ENCODE assay signal across 20 mouse cellular contexts in the genomic region with DNA sequence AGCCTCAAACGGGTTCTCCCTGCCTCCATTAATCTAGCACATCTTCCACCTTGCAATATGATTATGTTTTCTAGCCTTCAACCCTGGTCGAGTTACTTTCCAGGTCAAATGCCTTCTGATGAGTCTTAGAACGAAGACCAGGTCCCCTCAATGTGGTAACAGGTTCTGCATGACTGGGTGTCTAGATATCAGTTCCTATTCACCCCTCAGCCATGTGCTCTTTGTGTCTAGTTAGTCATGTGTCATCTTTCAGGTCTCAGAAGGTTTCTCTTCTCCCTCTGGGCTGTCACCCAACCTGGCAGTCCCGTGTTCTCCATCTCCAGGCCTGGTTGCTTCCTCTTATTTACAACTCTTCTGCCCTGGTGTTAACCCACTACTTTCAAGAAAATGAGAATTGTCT.
DNase-seq lines count a peak whose midpoint lies in the region; ATAC-seq and TF ChIP-seq lines count a peak whose summit lies in the region.
"Had no signal": no experiment of that assay in that cellular context is flagged by ENCODE, and none has a peak within 500 bp of the region (broad histone marks: within the 10 kb centered on the region; RNA-seq: fewer than 3 reads in every experiment).

No protein-coding gene starts in this region.

- H3K27me3 ChIP-seq in hindbrain, embryonic 15.5 days = no peaks in the 10 kb centered on the region
- H3K27me3 ChIP-seq in hindbrain, postnatal 0 days (ENCODE audit: insufficient read depth, low read length) = no peaks in the 10 kb centered on the region
- no peaks in the 10 kb centered on the region for H3K27me3 ChIP-seq in neural tube, embryonic 13.5 days
- H3K27me3 ChIP-seq in neural tube, embryonic 15.5 days (replicated peaks) = no peaks in the 10 kb centered on the region
- H3K27me3 ChIP-seq: forebrain, embryonic 13.5 days; heart, embryonic 13.5 days; hindbrain, embryonic 12.5 days had no signal

- 77% methylated on average over 4 of the region's 4 CpGs for WGBS in hindbrain, embryonic 15.5 days
- WGBS in hindbrain, postnatal 0 days = 83% methylated on average over 4 of the region's 4 CpGs
- 84% methylated on average over 4 of the region's 4 CpGs for WGBS in neural tube, embryonic 13.5 days
- 83% methylated on average over 4 of the region's 4 CpGs for WGBS in neural tube, embryonic 15.5 days

- no peak overlapping the region for H3K9ac ChIP-seq in hindbrain, embryonic 15.5 days
- H3K9ac ChIP-seq in hindbrain, postnatal 0 days (replicated peaks; ENCODE audit: low read length) = no peak overlapping the region
- H3K9ac ChIP-seq in neural tube, embryonic 13.5 days = no peak overlapping the region
- no peak overlapping the region for H3K9ac ChIP-seq in neural tube, embryonic 15.5 days (replicated peaks)
- H3K9ac ChIP-seq: forebrain, embryonic 13.5 days; forebrain, postnatal 0 days; heart, embryonic 13.5 days; hindbrain, embryonic 12.5 days had no signal

- H3K4me3 ChIP-seq in hindbrain, embryonic 15.5 days = no peak overlapping the region
- H3K4me3 ChIP-seq in hindbrain, postnatal 0 days (ENCODE audit: low read length) = no peak overlapping the region
- no peak overlapping the region for H3K4me3 ChIP-seq in neural tube, embryonic 13.5 days
- no peak overlapping the region for H3K4me3 ChIP-seq in neural tube, embryonic 15.5 days (replicated peaks)
- H3K4me3 ChIP-seq: embryonic facial prominence, embryonic 10.5 days; forebrain, embryonic 13.5 days; heart, embryonic 13.5 days; hindbrain, embryonic 12.5 days had no signal

- TF ChIP-seq CTCF in hindbrain, postnatal 0 days (IDR thresholded peaks at IDR 0.05; ENCODE audit: low read depth) = no peak

- no peak for DNase-seq in hindbrain, postnatal 0 days (ENCODE audit: low spot score)
- DNase-seq in neural tube, embryonic 10.5 days (ENCODE audit: extremely low spot score, low spot score) = no peak
- DNase-seq in MN1 (ENCODE audit: low spot score) = no peak
- DNase-seq: adrenal gland, adult 8-10 months; adrenal gland, postnatal 36 days; B cell, adult 2 months; cerebellum, adult 2 months; cerebellum, postnatal 10 days; forebrain, postnatal 0 days; gastrocnemius, postnatal 25 days; heart, adult 11 months; heart, postnatal 36 days had no signal

- no peaks in the 10 kb centered on the region for H3K36me3 ChIP-seq in hindbrain, embryonic 15.5 days
- H3K36me3 ChIP-seq in hindbrain, postnatal 0 days (ENCODE audit: insufficient read depth, low read length) = no peaks in the 10 kb centered on the region
- H3K36me3 ChIP-seq in neural tube, embryonic 13.5 days = no peaks in the 10 kb centered on the region
- no peaks in the 10 kb centered on the region for H3K36me3 ChIP-seq in neural tube, embryonic 15.5 days
- H3K36me3 ChIP-seq: embryonic facial prominence, embryonic 10.5 days; heart, embryonic 13.5 days; hindbrain, embryonic 12.5 days had no signal

- no peak overlapping the region for H3K4me2 ChIP-seq in hindbrain, embryonic 15.5 days
- H3K4me2 ChIP-seq in hindbrain, postnatal 0 days (ENCODE audit: low read depth, low read length) = no peak overlapping the region
- no peak overlapping the region for H3K4me2 ChIP-seq in neural tube, embryonic 13.5 days
- H3K4me2 ChIP-seq in neural tube, embryonic 15.5 days = no peak overlapping the region
- H3K4me2 ChIP-seq: forebrain, embryonic 13.5 days; heart, embryonic 13.5 days; hindbrain, embryonic 12.5 days had no signal

- no peaks in the 10 kb centered on the region for H3K9me3 ChIP-seq in hindbrain, embryonic 15.5 days
- H3K9me3 ChIP-seq in hindbrain, postnatal 0 days (ENCODE audit: low read length) = no peaks in the 10 kb centered on the region
- H3K9me3 ChIP-seq in neural tube, embryonic 13.5 days = no peaks in the 10 kb centered on the region
- no peaks in the 10 kb centered on the region for H3K9me3 ChIP-seq in neural tube, embryonic 15.5 days (replicated peaks)
- H3K9me3 ChIP-seq: embryonic facial prominence, embryonic 10.5 days; forebrain, embryonic 13.5 days; heart, embryonic 13.5 days; hindbrain, embryonic 12.5 days had no signal

- no peak for ATAC-seq in hindbrain, embryonic 15.5 days (ENCODE audit: low FRiP score, low read depth)
- no peak for ATAC-seq in hindbrain, postnatal 0 days
- ATAC-seq in neural tube, embryonic 13.5 days (ENCODE audit: low read depth) = no peak
- no peak for ATAC-seq in neural tube, embryonic 15.5 days (ENCODE audit: low FRiP score)
- ATAC-seq: CD4-positive, CD25-positive, alpha-beta regulatory T cell, adult 4 months; forebrain, embryonic 13.5 days; forebrain, postnatal 0 days had no signal

- H3K27ac ChIP-seq in hindbrain, embryonic 15.5 days (replicated peaks) = peak overlapping the region; percentile 21; the same call in 1 of the 2 replicates
- no peak overlapping the region for H3K27ac ChIP-seq in hindbrain, postnatal 0 days
- 0 out of 2 replicates have a peak overlapping the region, but pooled peaks have one; percentile 28 for H3K27ac ChIP-seq in neural tube, embryonic 13.5 days (replicated peaks)
- peak overlapping the region; percentile 92; the same call in 1 of the 2 replicates for H3K27ac ChIP-seq in neural tube, embryonic 15.5 days (replicated peaks)
- H3K27ac ChIP-seq: embryonic facial prominence, embryonic 10.5 days; heart, embryonic 13.5 days had no signal

- peaks cover 39% of the 10 kb centered on the region for H3K4me1 ChIP-seq in hindbrain, embryonic 15.5 days (replicated peaks)
- H3K4me1 ChIP-seq in hindbrain, postnatal 0 days (ENCODE audit: insufficient read depth, low read length) = peaks cover 15% of the 10 kb centered on the region
- H3K4me1 ChIP-seq in neural tube, embryonic 13.5 days (replicated peaks) = peaks cover 49% of the 10 kb centered on the region
- H3K4me1 ChIP-seq in neural tube, embryonic 15.5 days = peaks cover 31% of the 10 kb centered on the region
- H3K4me1 ChIP-seq: heart, embryonic 13.5 days had no signal
